Mouse (Mus musculus): ENCODE measurements around the gene Unc80. TPM values are rescaled to one million over a fixed set of nuclear protein-coding genes. Genes with fewer than 3 reads are reported as not detected.
A peak's percentile ranks its signal among the peaks of the same experiment; 100 is the strongest.

The Unc80 gene
- polyA plus RNA-seq, 1 experiment from 2014 or later = 7.2 TPM

- Histone ChIP-seq H3K4me3 (ENCODE audit: low read depth, low read length) (no peak overlapping the region), H3K4me1 (ENCODE audit: control insufficient read depth, insufficient read depth, low read length) (no peaks in the 10 kb centered on the region), H3K36me3 (ENCODE audit: control insufficient read depth, insufficient read depth, low read length) (no peaks in the 10 kb centered on the region), H3K9me3 (replicated peaks; ENCODE audit: control insufficient read depth, low read length, poor library complexity, severe bottlenecking) (0 out of 2 replicates have a peak, but pooled peaks cover 4% of the 10 kb centered on the region), H3K27ac (ENCODE audit: low read length) (no peak overlapping the region), H3K27me3 (ENCODE audit: control insufficient read depth, insufficient read depth, low read depth, low read length) (no peaks in the 10 kb centered on the region), H3K9ac (ENCODE audit: low read depth, low read length) (no peak overlapping the region), H3K4me2 (ENCODE audit: low read length) (no peak overlapping the region)
- WGBS = 80% methylated on average over 3 of the region's 3 CpGs
- no peak for ATAC-seq
Measured at GRCm38 (mm10) chr1:66459394-66459793, 8.8 kb upstream of the Unc80 start.

GRCm38 (mm10) chr1:66460850-66461249 is 7.3 kb upstream of the Unc80 start:
- Histone ChIP-seq H3K9me3 (replicated peaks; ENCODE audit: control insufficient read depth, low read length, poor library complexity, severe bottlenecking) (no peaks in the 10 kb centered on the region), H3K9ac (ENCODE audit: low read depth, low read length) (no peak overlapping the region), H3K4me2 (ENCODE audit: low read length) (no peak overlapping the region), H3K36me3 (ENCODE audit: control insufficient read depth, insufficient read depth, low read length) (no peaks in the 10 kb centered on the region), H3K4me3 (ENCODE audit: low read depth, low read length) (no peak overlapping the region), H3K4me1 (ENCODE audit: control insufficient read depth, insufficient read depth, low read length) (no peaks in the 10 kb centered on the region), H3K27me3 (ENCODE audit: control insufficient read depth, insufficient read depth, low read depth, low read length) (no peaks in the 10 kb centered on the region), H3K27ac (ENCODE audit: low read length) (no peak overlapping the region)
- WGBS = 91% methylated on average over 4 of the region's 4 CpGs
- ATAC-seq = no peak

DNA sequence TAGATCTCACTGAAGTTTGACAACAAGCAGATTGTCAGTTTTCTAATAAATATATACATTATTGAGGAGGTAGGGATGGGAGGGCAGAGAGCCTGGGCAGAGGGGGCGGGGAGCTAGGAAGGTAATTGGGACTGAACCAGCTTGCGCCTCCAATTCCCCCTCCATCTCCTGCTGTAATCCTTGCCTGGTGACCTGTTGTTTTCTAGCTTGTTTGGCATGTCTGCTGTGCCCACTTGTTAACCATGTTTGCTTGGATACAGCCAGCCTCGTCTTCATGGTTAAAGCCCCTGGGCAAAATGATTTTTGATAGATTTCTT is 495 bp downstream of the Unc80 start:
- H3K4me2 ChIP-seq (ENCODE audit: low read length) = peak overlapping the region; percentile 67
- H3K27me3 ChIP-seq (ENCODE audit: control insufficient read depth, insufficient read depth, low read depth, low read length) = no peaks in the 10 kb centered on the region
- peak overlapping the region; percentile 69 for H3K4me3 ChIP-seq (ENCODE audit: low read depth, low read length)
- H3K9me3 ChIP-seq (replicated peaks; ENCODE audit: control insufficient read depth, low read length, poor library complexity, severe bottlenecking) = no peaks in the 10 kb centered on the region
- peak overlapping the region; percentile 90 for H3K9ac ChIP-seq (ENCODE audit: low read depth, low read length)
- H3K4me1 ChIP-seq (ENCODE audit: control insufficient read depth, insufficient read depth, low read length) = peaks cover 11% of the 10 kb centered on the region
- peak; percentile 76 for ATAC-seq
- H3K36me3 ChIP-seq (ENCODE audit: control insufficient read depth, insufficient read depth, low read length) = no peaks in the 10 kb centered on the region
- peak overlapping the region; percentile 72; the same call in 1 of the 2 replicates for H3K27ac ChIP-seq (ENCODE audit: low read length)
- WGBS = 3% methylated on average over 3 of the region's 3 CpGs

DNA sequence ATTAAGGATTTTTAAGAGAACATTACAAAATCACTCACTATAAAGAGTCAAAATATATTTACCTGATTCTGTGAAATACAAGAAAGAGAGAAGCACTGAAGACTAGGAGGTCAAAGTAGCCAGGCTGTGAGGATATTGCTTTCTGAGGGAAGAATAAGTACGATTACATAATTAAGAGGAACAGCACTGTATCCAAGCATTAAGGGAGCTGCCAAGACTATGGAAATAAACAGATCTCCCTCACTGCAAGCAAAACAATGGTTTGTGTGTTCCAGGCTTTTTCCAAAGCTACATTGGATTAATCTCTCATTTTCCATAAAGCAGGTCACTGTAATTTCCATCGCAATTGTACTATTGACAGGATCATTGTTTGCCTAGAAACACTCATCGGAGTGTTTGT is 14.6 kb downstream of the Unc80 start:
- WGBS = 72% methylated on average over 3 of the region's 3 CpGs
- no peak overlapping the region for H3K4me3 ChIP-seq (ENCODE audit: low read depth, low read length)
- H3K27ac ChIP-seq (ENCODE audit: low read length) = no peak overlapping the region
- H3K36me3 ChIP-seq (ENCODE audit: control insufficient read depth, insufficient read depth, low read length) = peaks cover 2% of the 10 kb centered on the region; the same call in 1 of the 2 replicates
- H3K9ac ChIP-seq (ENCODE audit: low read depth, low read length) = no peak overlapping the region
- no peaks in the 10 kb centered on the region for H3K4me1 ChIP-seq (ENCODE audit: control insufficient read depth, insufficient read depth, low read length)
- H3K9me3 ChIP-seq (replicated peaks; ENCODE audit: control insufficient read depth, low read length, poor library complexity, severe bottlenecking) = no peaks in the 10 kb centered on the region; the same call in 1 of the 2 replicates
- H3K27me3 ChIP-seq (ENCODE audit: control insufficient read depth, insufficient read depth, low read depth, low read length) = no peaks in the 10 kb centered on the region
- no peak for ATAC-seq
- no peak overlapping the region for H3K4me2 ChIP-seq (ENCODE audit: low read length)

GRCm38 (mm10) chr1:66493064-66493463 is 24.9 kb downstream of the Unc80 start:
- Histone ChIP-seq H3K27ac (ENCODE audit: low read length) (no peak overlapping the region), H3K27me3 (ENCODE audit: control insufficient read depth, insufficient read depth, low read depth, low read length) (no peaks in the 10 kb centered on the region), H3K4me3 (ENCODE audit: low read depth, low read length) (no peak overlapping the region), H3K9ac (ENCODE audit: low read depth, low read length) (no peak overlapping the region), H3K4me1 (ENCODE audit: control insufficient read depth, insufficient read depth, low read length) (peaks cover 6% of the 10 kb centered on the region; the same call in 1 of the 2 replicates), H3K9me3 (replicated peaks; ENCODE audit: control insufficient read depth, low read length, poor library complexity, severe bottlenecking) (no peaks in the 10 kb centered on the region), H3K36me3 (ENCODE audit: control insufficient read depth, insufficient read depth, low read length) (peaks cover 2% of the 10 kb centered on the region; the same call in 1 of the 2 replicates), H3K4me2 (ENCODE audit: low read length) (no peak overlapping the region)
- no peak for ATAC-seq
- 44% methylated on average over 6 of the region's 6 CpGs for WGBS

DNA sequence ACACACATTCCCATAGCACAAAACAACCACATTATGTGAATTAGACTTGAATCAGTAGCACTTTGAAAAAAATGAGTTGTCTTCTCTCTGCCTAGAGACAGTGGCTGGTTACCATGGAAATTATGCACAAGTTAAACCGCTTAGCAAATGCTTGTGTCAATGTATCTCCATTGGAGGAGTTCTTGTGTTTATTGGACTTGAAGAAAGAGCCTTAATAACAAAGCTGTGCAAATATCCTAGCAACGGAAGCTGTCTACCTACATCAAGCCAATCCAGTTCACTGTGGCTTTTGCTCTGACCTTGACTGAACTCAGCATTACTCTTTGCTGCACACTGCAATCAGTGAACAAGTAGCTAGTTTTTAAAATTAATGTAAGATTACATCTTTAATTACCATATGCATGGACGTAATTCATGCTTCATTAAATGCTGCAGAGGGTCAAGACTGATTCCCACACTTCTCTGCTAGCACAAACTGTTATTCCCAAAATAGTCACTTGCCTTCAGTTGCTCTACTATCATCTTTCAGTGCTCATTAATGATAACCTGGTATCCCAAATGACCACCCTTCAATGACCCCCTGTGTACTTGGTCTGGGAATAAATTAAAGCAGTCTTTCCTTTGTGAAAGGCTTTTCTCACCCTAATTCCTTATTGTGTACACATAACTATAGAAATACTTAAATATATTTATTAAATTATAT is 27.3 kb downstream of the Unc80 start:
- WGBS = 22% methylated on average over 3 of the region's 3 CpGs
- Histone ChIP-seq H3K27ac (ENCODE audit: low read length) (no peak overlapping the region; the same call in 1 of the 2 replicates), H3K9me3 (replicated peaks; ENCODE audit: control insufficient read depth, low read length, poor library complexity, severe bottlenecking) (no peaks in the 10 kb centered on the region), H3K4me3 (ENCODE audit: low read depth, low read length) (no peak overlapping the region), H3K4me1 (ENCODE audit: control insufficient read depth, insufficient read depth, low read length) (peaks cover 6% of the 10 kb centered on the region; the same call in 1 of the 2 replicates), H3K27me3 (ENCODE audit: control insufficient read depth, insufficient read depth, low read depth, low read length) (no peaks in the 10 kb centered on the region), H3K9ac (ENCODE audit: low read depth, low read length) (no peak overlapping the region), H3K36me3 (ENCODE audit: control insufficient read depth, insufficient read depth, low read length) (peaks cover 2% of the 10 kb centered on the region; the same call in 1 of the 2 replicates), H3K4me2 (ENCODE audit: low read length) (no peak overlapping the region)
- peak; percentile 82 for ATAC-seq

DNA sequence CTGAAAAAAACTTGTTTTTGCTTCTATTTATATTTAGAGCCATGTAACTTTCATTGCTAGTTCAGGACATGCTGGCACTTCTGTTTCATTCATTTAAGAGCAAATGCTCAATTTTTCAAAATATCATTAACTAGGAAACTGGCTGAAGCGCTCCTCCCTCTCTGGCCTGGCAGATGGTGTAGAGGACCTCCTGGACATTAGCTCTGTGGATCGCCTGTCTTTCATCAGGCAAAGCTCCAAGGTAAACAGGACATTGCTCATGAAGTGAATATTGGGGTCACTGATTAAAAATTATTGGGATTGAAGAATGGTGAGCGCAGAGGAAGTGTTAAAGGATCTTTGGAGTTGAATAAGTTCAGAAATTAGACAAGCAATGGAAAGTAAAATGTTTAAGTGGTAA is 82.6 kb downstream of the Unc80 start:
- Histone ChIP-seq H3K27me3 (ENCODE audit: control insufficient read depth, insufficient read depth, low read depth, low read length) (no peaks in the 10 kb centered on the region), H3K4me1 (ENCODE audit: control insufficient read depth, insufficient read depth, low read length) (no peaks in the 10 kb centered on the region), H3K36me3 (ENCODE audit: control insufficient read depth, insufficient read depth, low read length) (0 out of 2 replicates have a peak, but pooled peaks cover 5% of the 10 kb centered on the region), H3K4me2 (ENCODE audit: low read length) (no peak overlapping the region), H3K4me3 (ENCODE audit: low read depth, low read length) (no peak overlapping the region), H3K9me3 (replicated peaks; ENCODE audit: control insufficient read depth, low read length, poor library complexity, severe bottlenecking) (no peaks in the 10 kb centered on the region), H3K9ac (ENCODE audit: low read depth, low read length) (no peak overlapping the region), H3K27ac (ENCODE audit: low read length) (no peak overlapping the region)
- ATAC-seq = no peak
- 83% methylated on average over 3 of the region's 3 CpGs for WGBS

- H3K4me3 ChIP-seq (ENCODE audit: low read depth, low read length) = no peak overlapping the region
- 0 out of 2 replicates have a peak, but pooled peaks cover 5% of the 10 kb centered on the region for H3K36me3 ChIP-seq (ENCODE audit: control insufficient read depth, insufficient read depth, low read length)
- H3K27ac ChIP-seq (ENCODE audit: low read length) = no peak overlapping the region
- H3K27me3 ChIP-seq (ENCODE audit: control insufficient read depth, insufficient read depth, low read depth, low read length) = no peaks in the 10 kb centered on the region
- H3K4me1 ChIP-seq (ENCODE audit: control insufficient read depth, insufficient read depth, low read length) = no peaks in the 10 kb centered on the region
- ATAC-seq = no peak
- no peak overlapping the region for H3K4me2 ChIP-seq (ENCODE audit: low read length)
- 72% methylated on average over 5 of the region's 5 CpGs for WGBS
- H3K9ac ChIP-seq (ENCODE audit: low read depth, low read length) = no peak overlapping the region
- no peaks in the 10 kb centered on the region for H3K9me3 ChIP-seq (replicated peaks; ENCODE audit: control insufficient read depth, low read length, poor library complexity, severe bottlenecking)
Measured at GRCm38 (mm10) chr1:66552396-66552966, 84.3 kb downstream of the Unc80 start.

- Histone ChIP-seq H3K4me2 (ENCODE audit: low read length) (no peak overlapping the region), H3K4me1 (ENCODE audit: control insufficient read depth, insufficient read depth, low read length) (no peaks in the 10 kb centered on the region), H3K27me3 (ENCODE audit: control insufficient read depth, insufficient read depth, low read depth, low read length) (no peaks in the 10 kb centered on the region), H3K9me3 (replicated peaks; ENCODE audit: control insufficient read depth, low read length, poor library complexity, severe bottlenecking) (no peaks in the 10 kb centered on the region), H3K36me3 (ENCODE audit: control insufficient read depth, insufficient read depth, low read length) (no peaks in the 10 kb centered on the region), H3K9ac (ENCODE audit: low read depth, low read length) (no peak overlapping the region), H3K27ac (ENCODE audit: low read length) (no peak overlapping the region), H3K4me3 (ENCODE audit: low read depth, low read length) (no peak overlapping the region)
- no peak for ATAC-seq
- WGBS = 97% methylated on average over 1 of the region's 1 CpGs
Measured at GRCm38 (mm10) chr1:66561636-66562270, 93.6 kb downstream of the Unc80 start.

All from midbrain, embryonic 16.5 days (tissue).